Mouse (Mus musculus) testis, adult 2 months (tissue): ENCODE results near the gene Fblim1.

Experiments
- CTCF ChIP-seq: fragments of 200-500 bp; IDR thresholded peaks from 2 replicates; pipeline ENCODE4 v1.5.1; 2012; ENCODE audit warnings: low read depth, mild to moderate bottlenecking, inconsistent platforms, low read length, moderate library complexity; ENCODE audit not compliant: control insufficient read depth, insufficient read depth, insufficient replicate concordance
- POLR2A ChIP-seq: fragments of 200-500 bp; IDR thresholded peaks from 2 replicates; pipeline ENCODE4 v1.6.1; 2012; ENCODE audit warnings: low read depth, mild to moderate bottlenecking, inconsistent platforms, low read length, moderate library complexity; ENCODE audit not compliant: control insufficient read depth

GRCm38 (mm10) chr4:141526936-141527650 is 78.8 kb downstream of the Fblim1 start:
- TF ChIP-seq POLR2A = no peak
- no peak for TF ChIP-seq CTCF
